Mouse (Mus musculus) embryonic facial prominence, embryonic 15.5 days (tissue): ENCODE results near the gene Aldh1a1. TPM values are rescaled to one million over a fixed set of nuclear protein-coding genes. Genes with fewer than 3 reads are reported as not detected.

Experiments used
- ATAC-seq: fragments of 200-750 bp; cut with Nextera tagmentation; 2 replicates; pipeline ENCODE4 v1.8.0; 2017; ENCODE audit warnings: low read depth, moderate TSS enrichment; ENCODE audit not compliant: insufficient number of reproducible peaks, low FRiP score, low TSS enrichment
- H3K27ac ChIP-seq: fragments of 300-500 bp; sonication (generic); replicated peaks from 2 replicates; pipeline ENCODE4 v1.5.1; 2015; ENCODE audit warnings: mild to moderate bottlenecking, inconsistent platforms
- H3K27me3 ChIP-seq: fragments of 300-500 bp; sonication (generic); 2 replicates; pipeline ENCODE4 v1.6.1; 2015; ENCODE audit warnings: inconsistent platforms
- H3K36me3 ChIP-seq: fragments of 300-500 bp; sonication (generic); 2 replicates; pipeline ENCODE4 v1.6.1; 2015; ENCODE audit warnings: mild to moderate bottlenecking, inconsistent platforms
- H3K4me1 ChIP-seq: fragments of 300-500 bp; sonication (generic); 2 replicates; pipeline ENCODE4 v1.6.1; 2015; ENCODE audit warnings: inconsistent platforms
- H3K4me2 ChIP-seq: fragments of 300-500 bp; sonication (generic); replicated peaks from 2 replicates; pipeline ENCODE4 v1.6.1; 2015; ENCODE audit warnings: mild to moderate bottlenecking, inconsistent platforms
- H3K4me3 ChIP-seq: fragments of 300-500 bp; sonication (generic); replicated peaks from 2 replicates; pipeline ENCODE4 v1.5.1; 2015; ENCODE audit warnings: mild to moderate bottlenecking, inconsistent platforms
- H3K9ac ChIP-seq: fragments of 300-500 bp; sonication (generic); 2 replicates; pipeline ENCODE4 v1.6.1; 2015; ENCODE audit warnings: inconsistent platforms
- H3K9me3 ChIP-seq: fragments of 300-500 bp; sonication (generic); replicated peaks from 2 replicates; pipeline ENCODE4 v1.6.1; 2016; ENCODE audit warnings: inconsistent platforms
- WGBS: fragments of 180-500 bp; shearing (Covaris S2); methylation state at CpG from one replicate; pipeline ENCODE4 v1.1.7; 2015; 5-methylcytosine and 5-hydroxymethylcytosine counted together
- polyA plus RNA-seq: library from polyadenylated mRNA; unstranded; fragments of >200 nt; fragmentation: Nextera tagmentation; extraction: Ambion mirVana; gene quantifications from 2 replicates; pipeline ENCODE4 v1.2.1, GENCODE M21; 2015

Gene Aldh1a1
- polyA plus RNA-seq, 1 experiment from 2014 or later = 14.9 TPM

DNA sequence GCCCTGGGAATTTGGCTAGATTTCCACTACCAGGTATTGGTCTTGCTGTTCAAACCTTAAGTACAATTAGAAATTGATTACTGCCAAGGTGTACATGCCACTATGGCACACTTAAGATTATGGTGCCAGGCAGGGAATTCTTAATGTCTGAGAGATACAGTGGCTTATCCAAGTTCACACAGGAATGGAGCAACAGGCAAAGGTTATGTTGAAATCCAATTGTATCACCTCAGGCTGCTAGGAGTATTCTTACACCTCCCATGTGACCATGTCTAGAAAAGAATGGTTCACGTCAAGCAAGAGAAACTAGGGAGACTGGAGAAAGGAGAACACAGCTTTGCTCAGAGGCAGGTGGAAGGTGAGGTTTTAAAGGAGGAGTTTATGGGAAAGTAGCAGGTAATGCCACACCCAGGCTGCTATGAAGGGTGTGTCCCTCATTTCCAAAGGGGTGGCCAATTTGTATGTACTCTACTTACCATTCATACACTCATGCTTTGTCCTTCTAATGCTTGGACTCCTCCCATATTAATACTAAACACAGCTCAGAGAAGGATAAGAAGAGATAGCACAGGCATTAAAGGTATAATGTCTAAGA is 160.7 kb downstream of the Aldh1a1 start:
- Histone ChIP-seq H3K4me2 (no peak overlapping the region), H3K9ac (no peak overlapping the region), H3K27me3 (no peaks in the 10 kb centered on the region), H3K4me1 (no peaks in the 10 kb centered on the region), H3K36me3 (no peaks in the 10 kb centered on the region), H3K9me3 (no peaks in the 10 kb centered on the region), H3K4me3 (no peak overlapping the region), H3K27ac (no peak overlapping the region)
- ATAC-seq = no peak
- 68% methylated on average over 1 of the region's 1 CpGs for WGBS

DNA sequence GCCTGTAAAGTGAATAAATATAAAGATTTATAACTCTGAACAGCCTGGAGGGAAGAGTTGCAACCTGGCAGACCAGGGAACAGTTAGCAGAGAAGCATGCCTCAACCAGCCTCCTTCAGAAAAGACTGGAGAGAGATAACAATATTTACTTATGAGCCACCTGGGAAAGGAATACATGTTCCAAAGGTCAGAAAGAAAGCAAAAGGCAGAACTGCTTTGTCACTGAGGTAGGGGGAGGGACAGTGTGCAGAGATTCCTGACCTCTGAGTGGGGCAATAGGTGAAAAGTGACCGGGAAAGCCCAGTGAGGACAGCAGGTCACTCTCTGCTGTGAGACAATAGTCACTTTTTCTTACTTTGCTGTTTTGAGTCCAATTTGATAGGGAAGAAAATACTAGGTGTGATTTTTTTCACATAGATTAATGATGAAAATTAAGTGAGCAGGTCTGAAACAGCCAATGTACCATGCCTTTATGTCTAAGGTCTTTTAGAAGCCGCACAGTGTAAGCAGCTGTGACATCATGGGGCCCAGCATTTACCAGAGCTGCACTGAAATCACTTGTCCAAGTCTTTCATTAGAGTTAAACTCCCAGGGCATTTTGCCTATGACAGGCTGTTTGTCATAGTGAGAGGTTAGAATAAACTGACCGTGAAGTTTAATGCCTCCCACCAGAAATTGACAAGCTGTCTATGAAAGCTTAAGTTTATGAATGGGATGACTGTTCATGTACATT is 161.8 kb downstream of the Aldh1a1 start:
- Histone ChIP-seq H3K4me3 (no peak overlapping the region), H3K36me3 (no peaks in the 10 kb centered on the region), H3K27ac (no peak overlapping the region), H3K4me2 (no peak overlapping the region), H3K27me3 (no peaks in the 10 kb centered on the region), H3K4me1 (no peaks in the 10 kb centered on the region), H3K9me3 (no peaks in the 10 kb centered on the region), H3K9ac (no peak overlapping the region)
- no peak for ATAC-seq
- WGBS = 64% methylated on average over 3 of the region's 3 CpGs

DNA sequence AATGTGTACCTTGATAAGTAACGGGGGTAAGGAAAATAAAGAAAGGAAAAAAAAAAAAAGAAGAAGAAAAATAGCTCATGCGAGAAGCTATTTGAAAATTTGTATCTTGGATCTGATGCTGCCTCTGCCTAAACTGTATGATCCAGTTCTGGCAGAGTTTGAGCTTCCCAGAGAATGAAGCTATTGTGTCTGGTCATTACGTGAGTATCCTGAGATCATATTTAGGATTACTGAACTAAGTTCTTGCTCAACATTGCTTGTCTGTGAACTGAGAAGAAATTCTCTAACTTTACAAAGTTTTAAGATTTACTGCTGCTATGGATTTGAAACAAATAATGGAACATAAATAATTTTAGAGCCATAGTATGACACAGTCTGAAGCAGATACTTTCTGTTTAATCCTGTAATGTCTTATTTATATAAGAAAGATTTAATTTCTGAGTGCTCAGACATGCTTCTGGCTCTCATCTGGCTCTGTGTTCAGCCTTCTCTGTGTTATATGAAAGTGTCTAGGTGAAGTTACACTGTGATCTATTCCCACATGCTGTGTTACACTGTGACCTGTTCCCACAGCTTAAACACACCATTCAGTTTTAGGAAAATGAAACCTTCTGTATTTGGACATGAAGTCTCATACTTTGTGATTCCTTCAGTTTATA is 185.3 kb downstream of the Aldh1a1 start:
- H3K27me3 ChIP-seq = no peaks in the 10 kb centered on the region
- no peak for ATAC-seq
- H3K9ac ChIP-seq = no peak overlapping the region
- H3K36me3 ChIP-seq = no peaks in the 10 kb centered on the region
- no peak overlapping the region for H3K4me3 ChIP-seq
- no peaks in the 10 kb centered on the region for H3K4me1 ChIP-seq
- H3K27ac ChIP-seq = no peak overlapping the region
- H3K4me2 ChIP-seq = no peak overlapping the region
- no peaks in the 10 kb centered on the region for H3K9me3 ChIP-seq
- WGBS = 62% methylated on average over 3 of the region's 3 CpGs

Other genes with a start within 250 kb of the Aldh1a1 start
- gene Anxa1, start 101.8 kb upstream of the Aldh1a1 start, polyA plus RNA-seq = 565 and 632 TPM in 2 replicates
- 9.8 and 10.9 TPM in 2 replicates for gene Aldh1a7, start 234.8 kb downstream of the Aldh1a1 start, polyA plus RNA-seq